Mouse (Mus musculus): ENCODE results near the gene Tmco5b.

Tmco5b gene

GRCm38 (mm10) chr2:113285432-113285831, at the start of gene Tmco5b:
TSS of gene Tmco5b (plus strand) at chr2:113285732.
- DNase-seq (ENCODE audit: low read depth in 1 of 2, low spot score in 2 of 2): no peak

GRCm38 (mm10) chr2:113236993-113237392, 48.5 kb upstream of the Tmco5b start:
- DNase-seq (ENCODE audit: low read depth in 1 of 2, low spot score in 2 of 2): no peak

- DNase-seq (ENCODE audit: low read depth in 1 of 2, low spot score in 2 of 2): no peak
Measured at GRCm38 (mm10) chr2:113238871-113239270, 46.7 kb upstream of the Tmco5b start.

- no peak for DNase-seq (ENCODE audit: low read depth in 1 of 2, low spot score in 2 of 2)
Measured at GRCm38 (mm10) chr2:113302349-113303239, 17.1 kb downstream of the Tmco5b start.

- no peak for DNase-seq (ENCODE audit: low read depth in 1 of 2, low spot score in 2 of 2)
Measured at GRCm38 (mm10) chr2:113303240-113303538, 17.7 kb downstream of the Tmco5b start.

- DNase-seq (ENCODE audit: low read depth in 1 of 2, low spot score in 2 of 2): no peak
Measured at GRCm38 (mm10) chr2:113305339-113305738, 19.8 kb downstream of the Tmco5b start.

- no peak for DNase-seq (ENCODE audit: low read depth in 1 of 2, low spot score in 2 of 2)
Measured at GRCm38 (mm10) chr2:113311211-113311610, 25.7 kb downstream of the Tmco5b start.

GRCm38 (mm10) chr2:113323016-113323415, 37.5 kb downstream of the Tmco5b start:
- DNase-seq (ENCODE audit: low read depth in 1 of 2, low spot score in 2 of 2): no peak

GRCm38 (mm10) chr2:113333799-113334541, 48.4 kb downstream of the Tmco5b start:
- DNase-seq (ENCODE audit: low read depth in 1 of 2, low spot score in 2 of 2): no peak

GRCm38 (mm10) chr2:113335561-113336294, 50.2 kb downstream of the Tmco5b start:
- no peak for DNase-seq (ENCODE audit: low read depth in 1 of 2, low spot score in 2 of 2)

- no peak for DNase-seq (ENCODE audit: low read depth in 1 of 2, low spot score in 2 of 2)
Measured at GRCm38 (mm10) chr2:113344536-113344935, 59.0 kb downstream of the Tmco5b start.

All from monocyte, adult 2 months (primary cell).